Mouse (Mus musculus): ENCODE results near the gene Myl6. TPM values are rescaled to one million over a fixed set of nuclear protein-coding genes. Genes with fewer than 3 reads are reported as not detected.
A peak's percentile ranks its signal among the peaks of the same experiment; 100 is the strongest.

Gene Myl6
- polyA plus RNA-seq, 1 experiment = 451 TPM

- H3K36me3 ChIP-seq (ENCODE audit: control insufficient read depth, insufficient read depth, low read length) = peaks cover 35% of the 10 kb centered on the region
- no peaks in the 10 kb centered on the region for H3K4me1 ChIP-seq (ENCODE audit: control insufficient read depth, insufficient read depth, insufficient read length)
- no peaks in the 10 kb centered on the region for H3K27me3 ChIP-seq (ENCODE audit: control insufficient read depth, insufficient read depth, low read length)
- TF ChIP-seq POLR2A (IDR thresholded peaks at IDR 0.05; ENCODE audit: low read depth, low read length) (no peak), CTCF (IDR thresholded peaks at IDR 0.05; ENCODE audit: extremely low read depth, insufficient read depth, insufficient read length, insufficient replicate concordance) (no peak)
- DNase-seq (ENCODE audit: low read depth in 1 of 2, low spot score in 2 of 2) = no peak
- no peak overlapping the region for H3K4me3 ChIP-seq (ENCODE audit: extremely low read depth, insufficient read depth, insufficient read length)
- no peak overlapping the region for H3K27ac ChIP-seq (ENCODE audit: insufficient read depth, low read length)
- WGBS = 95% methylated on average over 12 of the region's 12 CpGs
These were observed 19.6 kb downstream of the Myl6 start for GRCm38 (mm10) chr10:128474366-128474765.

GRCm38 (mm10) chr10:128460270-128460630 lies 33.7 kb downstream of the Myl6 start:
- no peaks in the 10 kb centered on the region for H3K27me3 ChIP-seq (ENCODE audit: control insufficient read depth, insufficient read depth, low read length)
- peaks cover 6% of the 10 kb centered on the region; the same call in 1 of the 2 replicates for H3K4me1 ChIP-seq (ENCODE audit: control insufficient read depth, insufficient read depth, insufficient read length)
- H3K27ac ChIP-seq (ENCODE audit: insufficient read depth, low read length) = no peak overlapping the region
- TF ChIP-seq POLR2A (IDR thresholded peaks at IDR 0.05; ENCODE audit: low read depth, low read length) (no peak), CTCF (IDR thresholded peaks at IDR 0.05; ENCODE audit: extremely low read depth, insufficient read depth, insufficient read length, insufficient replicate concordance) (no peak)
- 10% methylated on average over 5 of the region's 5 CpGs for WGBS
- H3K4me3 ChIP-seq (ENCODE audit: extremely low read depth, insufficient read depth, insufficient read length) = peak overlapping the region; percentile 84; the same call in 1 of the 2 replicates
- no peak for DNase-seq (ENCODE audit: low read depth in 1 of 2, low spot score in 2 of 2)
- H3K36me3 ChIP-seq (ENCODE audit: control insufficient read depth, insufficient read depth, low read length) = peaks cover 13% of the 10 kb centered on the region

GRCm38 (mm10) chr10:128459409-128460269 lies 34.3 kb downstream of the Myl6 start:
- H3K4me3 ChIP-seq (ENCODE audit: extremely low read depth, insufficient read depth, insufficient read length) = peak overlapping the region; percentile 99
- H3K36me3 ChIP-seq (ENCODE audit: control insufficient read depth, insufficient read depth, low read length) = peaks cover 8% of the 10 kb centered on the region
- H3K27me3 ChIP-seq (ENCODE audit: control insufficient read depth, insufficient read depth, low read length) = no peaks in the 10 kb centered on the region
- peak overlapping the region; percentile 96 for H3K27ac ChIP-seq (ENCODE audit: insufficient read depth, low read length)
- H3K4me1 ChIP-seq (ENCODE audit: control insufficient read depth, insufficient read depth, insufficient read length) = peaks cover 6% of the 10 kb centered on the region; the same call in 1 of the 2 replicates
- peak in 1 of 2 experiments; percentile 33 for DNase-seq (ENCODE audit: low read depth in 1 of 2, low spot score in 2 of 2)
- no peak for TF ChIP-seq POLR2A (IDR thresholded peaks at IDR 0.05; ENCODE audit: low read depth, low read length)
- 1% methylated on average over 35 of the region's 67 CpGs for WGBS

GRCm38 (mm10) chr10:128458719-128459408 lies 35.1 kb downstream of the Myl6 start, which contains the start of gene Smarcc2:
Gene Smarcc2, plus strand, starts transcription at chr10:128459248.
- peak; percentile 37; the same call in 1 of the 2 replicates for TF ChIP-seq CTCF (IDR thresholded peaks at IDR 0.05; ENCODE audit: extremely low read depth, insufficient read depth, insufficient read length, insufficient replicate concordance)
- TF ChIP-seq POLR2A (IDR thresholded peaks at IDR 0.05; ENCODE audit: low read depth, low read length) = peak; percentile 52; the same call in 1 of the 2 replicates

GRCm38 (mm10) chr10:128458348-128458718 lies 35.6 kb downstream of the Myl6 start:
- TF ChIP-seq CTCF (IDR thresholded peaks at IDR 0.05; ENCODE audit: extremely low read depth, insufficient read depth, insufficient read length, insufficient replicate concordance) = no peak
- TF ChIP-seq POLR2A (IDR thresholded peaks at IDR 0.05; ENCODE audit: low read depth, low read length) = no peak
- no peaks in the 10 kb centered on the region for H3K27me3 ChIP-seq (ENCODE audit: control insufficient read depth, insufficient read depth, low read length)
- H3K4me3 ChIP-seq (ENCODE audit: extremely low read depth, insufficient read depth, insufficient read length) = peak overlapping the region; percentile 99
- peak in 1 of 2 experiments; percentile 63 for DNase-seq (ENCODE audit: low read depth in 1 of 2, low spot score in 2 of 2)
- peak overlapping the region; percentile 91 for H3K27ac ChIP-seq (ENCODE audit: insufficient read depth, low read length)
- H3K36me3 ChIP-seq (ENCODE audit: control insufficient read depth, insufficient read depth, low read length) = peaks cover 3% of the 10 kb centered on the region
- peaks cover 6% of the 10 kb centered on the region; the same call in 1 of the 2 replicates for H3K4me1 ChIP-seq (ENCODE audit: control insufficient read depth, insufficient read depth, insufficient read length)
- WGBS = under 1% methylated on average over 29 of the region's 29 CpGs

More at GRCm38 (mm10) chr10:128458719-128459408, 35.1 kb downstream of the Myl6 start, which contains the start of gene Smarcc2:
- peak within 1 kb of the TSS; percentile 96 for H3K27ac ChIP-seq (ENCODE audit: insufficient read depth, low read length)
- WGBS = 3% methylated on average over 71 of the region's 86 CpGs
- H3K4me3 ChIP-seq (ENCODE audit: extremely low read depth, insufficient read depth, insufficient read length) = peak within 1 kb of the TSS; percentile 99
- H3K27me3 ChIP-seq (ENCODE audit: control insufficient read depth, insufficient read depth, low read length) = no peaks in the 10 kb centered on the region
- peaks cover 5% of the 10 kb centered on the region for H3K36me3 ChIP-seq (ENCODE audit: control insufficient read depth, insufficient read depth, low read length)
- DNase-seq (ENCODE audit: low read depth in 1 of 2, low spot score in 2 of 2) = peak in 1 of 2 experiments; percentile 83
- H3K4me1 ChIP-seq (ENCODE audit: control insufficient read depth, insufficient read depth, insufficient read length) = peaks cover 6% of the 10 kb centered on the region; the same call in 1 of the 2 replicates

- WGBS = 96% methylated on average over 6 of the region's 6 CpGs
- H3K4me3 ChIP-seq (ENCODE audit: extremely low read depth, insufficient read depth, insufficient read length) = no peak overlapping the region
- H3K27me3 ChIP-seq (ENCODE audit: control insufficient read depth, insufficient read depth, low read length) = no peaks in the 10 kb centered on the region
- DNase-seq (ENCODE audit: low read depth in 1 of 2, low spot score in 2 of 2) = no peak
- TF ChIP-seq CTCF (IDR thresholded peaks at IDR 0.05; ENCODE audit: extremely low read depth, insufficient read depth, insufficient read length, insufficient replicate concordance) = no peak
- TF ChIP-seq POLR2A (IDR thresholded peaks at IDR 0.05; ENCODE audit: low read depth, low read length) = no peak
- H3K4me1 ChIP-seq (ENCODE audit: control insufficient read depth, insufficient read depth, insufficient read length) = peaks cover 6% of the 10 kb centered on the region; the same call in 1 of the 2 replicates
- no peaks in the 10 kb centered on the region for H3K36me3 ChIP-seq (ENCODE audit: control insufficient read depth, insufficient read depth, low read length)
- no peak overlapping the region for H3K27ac ChIP-seq (ENCODE audit: insufficient read depth, low read length)
These were observed 36.3 kb downstream of the Myl6 start for GRCm38 (mm10) chr10:128457676-128458075.
